Mouse (Mus musculus) liver, embryonic 15.5 days (tissue): ENCODE data around the gene Slc12a9. TPM values are rescaled to one million over a fixed set of nuclear protein-coding genes. Genes with fewer than 3 reads are reported as not detected.

Experiments used
- ATAC-seq: fragments of 200-750 bp; cut with Nextera tagmentation; 2 replicates; pipeline ENCODE4 v1.8.0; 2017; ENCODE audit warnings: moderate number of reproducible peaks, mild to moderate bottlenecking, moderate library complexity; ENCODE audit not compliant: insufficient read depth
- H3K27ac ChIP-seq: fragments of 300-500 bp; sonication (generic); replicated peaks from 2 replicates; pipeline ENCODE4 v1.5.1; 2015; ENCODE audit warnings: mild to moderate bottlenecking, inconsistent platforms
- H3K27me3 ChIP-seq: fragments of 300-500 bp; sonication (generic); 2 replicates; pipeline ENCODE4 v1.6.1; 2015; ENCODE audit warnings: mild to moderate bottlenecking, inconsistent platforms
- H3K36me3 ChIP-seq: fragments of 300-500 bp; sonication (generic); replicated peaks from 2 replicates; pipeline ENCODE4 v1.6.1; 2015; ENCODE audit warnings: moderate library complexity, mild to moderate bottlenecking, inconsistent platforms
- H3K4me1 ChIP-seq: fragments of 300-500 bp; sonication (generic); replicated peaks from 2 replicates; pipeline ENCODE4 v1.6.1; 2015; ENCODE audit warnings: inconsistent platforms
- H3K4me2 ChIP-seq: fragments of 300-500 bp; sonication (generic); 2 replicates; pipeline ENCODE4 v1.6.1; 2015; ENCODE audit warnings: moderate library complexity, mild to moderate bottlenecking, inconsistent platforms
- H3K4me3 ChIP-seq: fragments of 300-500 bp; sonication (generic); replicated peaks from 2 replicates; pipeline ENCODE4 v1.5.1; 2015; ENCODE audit warnings: mild to moderate bottlenecking, inconsistent platforms
- H3K9ac ChIP-seq: fragments of 300-500 bp; sonication (generic); 2 replicates; pipeline ENCODE4 v1.6.1; 2015; ENCODE audit warnings: moderate library complexity, mild to moderate bottlenecking, inconsistent platforms
- H3K9me3 ChIP-seq: fragments of 300-500 bp; sonication (generic); replicated peaks from 2 replicates; pipeline ENCODE4 v1.6.1; 2016; ENCODE audit warnings: inconsistent platforms
- WGBS: fragments of 180-500 bp; shearing (Covaris S2); methylation state at CpG from one replicate; pipeline ENCODE4 v1.1.7; 2015; ENCODE audit warnings: mixed read lengths; ENCODE audit not compliant: insufficient replicate concordance; 5-methylcytosine and 5-hydroxymethylcytosine counted together
- polyA plus RNA-seq: library from polyadenylated mRNA; unstranded; fragments of >200 nt; fragmentation: Nextera tagmentation; extraction: Ambion mirVana; gene quantifications from 2 replicates; pipeline ENCODE4 v1.2.1, GENCODE M21; 2015

Gene Slc12a9
- polyA plus RNA-seq, 1 experiment from 2014 or later: 3.2 TPM

DNA sequence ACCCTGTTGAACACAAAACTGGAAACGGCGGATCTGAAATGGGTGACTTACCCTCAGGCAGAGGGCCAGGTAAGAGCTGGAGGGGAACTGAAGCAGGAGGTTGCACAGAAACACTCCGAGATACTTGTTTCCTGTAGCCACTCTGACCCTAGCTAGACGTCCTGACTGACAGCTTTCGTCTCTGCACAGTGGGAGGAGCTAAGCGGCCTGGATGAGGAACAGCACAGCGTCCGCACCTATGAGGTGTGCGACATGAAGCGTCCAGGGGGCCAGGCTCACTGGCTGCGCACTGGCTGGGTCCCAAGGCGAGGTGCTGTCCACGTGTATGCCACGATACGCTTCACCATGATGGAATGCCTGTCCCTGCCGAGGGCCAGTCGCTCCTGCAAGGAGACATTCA, 20.7 kb upstream of the Slc12a9 start:
- Histone ChIP-seq H3K4me2 (no peak overlapping the region), H3K9me3 (no peaks in the 10 kb centered on the region), H3K27me3 (peaks cover 37% of the 10 kb centered on the region), H3K9ac (no peak overlapping the region), H3K4me1 (0 out of 2 replicates have a peak, but pooled peaks cover 4% of the 10 kb centered on the region), H3K4me3 (no peak overlapping the region), H3K36me3 (peaks cover 21% of the 10 kb centered on the region), H3K27ac (no peak overlapping the region)
- 65% methylated on average over 17 of the region's 17 CpGs for WGBS
- no peak for ATAC-seq

DNA sequence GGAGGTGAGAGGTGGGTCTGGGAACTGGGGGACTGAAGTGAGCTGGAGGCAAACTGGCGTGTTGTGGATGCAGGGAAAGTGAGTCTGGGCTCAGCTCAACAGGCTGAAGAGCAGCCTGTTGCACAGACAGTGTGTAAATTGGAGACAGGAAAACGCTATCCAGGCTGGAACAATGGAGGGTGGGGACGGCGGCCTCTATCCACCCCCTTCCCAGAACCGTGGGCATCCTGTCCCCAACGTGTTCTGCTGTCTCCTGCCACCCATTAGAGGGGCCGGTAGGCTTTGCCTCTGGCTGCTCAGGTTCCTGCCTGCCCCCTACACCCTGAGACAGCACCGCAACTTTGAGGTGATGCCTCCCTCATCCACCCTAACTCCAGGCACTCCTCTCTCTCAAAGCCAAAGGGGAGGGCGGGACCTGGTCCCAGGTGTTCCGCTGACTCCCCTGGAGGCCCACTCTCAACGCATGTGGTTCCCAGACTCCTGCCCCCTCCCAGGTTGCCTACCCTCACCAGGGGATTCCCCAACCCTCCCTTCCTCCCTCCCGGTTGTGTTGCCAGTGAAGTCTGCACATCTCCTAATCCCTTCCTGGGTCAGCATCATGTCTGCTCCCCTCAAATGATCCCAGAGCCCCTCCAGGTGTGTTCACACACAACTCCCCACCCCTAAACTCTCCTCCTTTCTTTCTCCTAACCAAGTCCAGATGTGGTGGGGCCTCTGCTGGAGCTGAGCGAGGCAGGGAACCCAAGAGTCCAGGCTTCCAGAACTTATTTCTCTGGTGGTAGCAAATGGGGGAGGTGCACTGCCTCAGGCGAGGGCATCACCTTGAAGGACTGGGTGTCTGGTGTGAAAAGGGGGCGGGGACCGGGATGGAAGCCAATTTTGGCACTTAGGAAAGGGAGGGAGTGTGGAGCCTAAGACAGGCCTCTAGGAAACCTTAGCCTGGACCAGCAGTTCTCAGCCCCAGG, 18.9 kb upstream of the Slc12a9 start:
- Histone ChIP-seq H3K27ac (no peak overlapping the region), H3K4me1 (0 out of 2 replicates have a peak, but pooled peaks cover 7% of the 10 kb centered on the region), H3K9me3 (no peaks in the 10 kb centered on the region), H3K27me3 (peaks cover 54% of the 10 kb centered on the region), H3K36me3 (peaks cover 17% of the 10 kb centered on the region), H3K4me2 (peak overlapping the region; percentile 53), H3K4me3 (peak overlapping the region; percentile 58), H3K9ac (0 out of 2 replicates have a peak overlapping the region, but pooled peaks have one; percentile 6)
- ATAC-seq: no peak
- 32% methylated on average over 16 of the region's 16 CpGs for WGBS

DNA sequence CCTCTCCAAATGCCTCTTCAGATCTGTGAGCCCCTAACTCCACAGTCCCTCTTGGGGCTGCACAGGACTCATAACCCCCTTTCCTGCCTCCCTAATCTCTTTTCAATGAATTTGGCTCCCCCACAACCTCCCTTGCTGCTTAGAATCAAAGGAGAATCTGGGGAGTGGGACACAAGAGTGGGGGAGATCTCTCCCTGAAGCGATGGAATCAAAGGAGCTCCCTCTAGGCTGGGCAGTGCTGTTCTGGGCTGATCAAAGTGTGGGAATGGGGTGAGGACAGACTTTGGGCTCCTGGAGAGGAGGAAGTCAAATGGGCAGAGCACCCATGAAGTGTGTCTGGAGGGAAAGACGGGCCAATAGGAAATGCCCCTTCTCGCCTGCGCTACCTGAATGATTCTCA, 18.0 kb upstream of the Slc12a9 start:
- Histone ChIP-seq H3K4me1 (peaks cover 10% of the 10 kb centered on the region; the same call in 1 of the 2 replicates), H3K4me3 (peak overlapping the region; percentile 58), H3K27ac (no peak overlapping the region), H3K36me3 (peaks cover 17% of the 10 kb centered on the region), H3K9ac (no peak overlapping the region), H3K27me3 (peaks cover 63% of the 10 kb centered on the region), H3K9me3 (no peaks in the 10 kb centered on the region), H3K4me2 (peak overlapping the region; percentile 53)
- ATAC-seq: no peak
- WGBS: 47% methylated on average over 4 of the region's 4 CpGs

DNA sequence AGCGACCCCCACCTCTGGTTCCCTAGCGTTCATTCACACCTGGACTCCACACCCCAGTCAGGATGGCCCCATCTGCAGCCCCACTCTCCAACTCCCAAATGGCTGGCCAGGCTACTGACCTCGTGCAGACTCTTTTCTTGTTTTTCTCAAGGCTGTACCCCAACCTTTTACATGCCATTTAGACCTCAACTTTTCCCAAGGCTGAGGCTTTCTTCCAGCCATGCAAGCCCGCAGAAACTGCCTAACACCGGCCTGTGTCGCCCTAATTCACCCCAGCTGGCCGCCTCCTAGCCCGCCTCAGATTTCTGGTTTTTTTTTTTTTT, 17.6 kb upstream of the Slc12a9 start:
- Histone ChIP-seq H3K9ac (0 out of 2 replicates have a peak overlapping the region, but pooled peaks have one; percentile 42), H3K4me2 (peak overlapping the region; percentile 53), H3K4me3 (peak overlapping the region; percentile 58), H3K27ac (no peak overlapping the region), H3K27me3 (peaks cover 63% of the 10 kb centered on the region), H3K4me1 (peaks cover 10% of the 10 kb centered on the region; the same call in 1 of the 2 replicates), H3K36me3 (peaks cover 14% of the 10 kb centered on the region; the same call in 1 of the 2 replicates), H3K9me3 (no peaks in the 10 kb centered on the region)
- no peak for ATAC-seq
- 18% methylated on average over 8 of the region's 8 CpGs for WGBS

DNA sequence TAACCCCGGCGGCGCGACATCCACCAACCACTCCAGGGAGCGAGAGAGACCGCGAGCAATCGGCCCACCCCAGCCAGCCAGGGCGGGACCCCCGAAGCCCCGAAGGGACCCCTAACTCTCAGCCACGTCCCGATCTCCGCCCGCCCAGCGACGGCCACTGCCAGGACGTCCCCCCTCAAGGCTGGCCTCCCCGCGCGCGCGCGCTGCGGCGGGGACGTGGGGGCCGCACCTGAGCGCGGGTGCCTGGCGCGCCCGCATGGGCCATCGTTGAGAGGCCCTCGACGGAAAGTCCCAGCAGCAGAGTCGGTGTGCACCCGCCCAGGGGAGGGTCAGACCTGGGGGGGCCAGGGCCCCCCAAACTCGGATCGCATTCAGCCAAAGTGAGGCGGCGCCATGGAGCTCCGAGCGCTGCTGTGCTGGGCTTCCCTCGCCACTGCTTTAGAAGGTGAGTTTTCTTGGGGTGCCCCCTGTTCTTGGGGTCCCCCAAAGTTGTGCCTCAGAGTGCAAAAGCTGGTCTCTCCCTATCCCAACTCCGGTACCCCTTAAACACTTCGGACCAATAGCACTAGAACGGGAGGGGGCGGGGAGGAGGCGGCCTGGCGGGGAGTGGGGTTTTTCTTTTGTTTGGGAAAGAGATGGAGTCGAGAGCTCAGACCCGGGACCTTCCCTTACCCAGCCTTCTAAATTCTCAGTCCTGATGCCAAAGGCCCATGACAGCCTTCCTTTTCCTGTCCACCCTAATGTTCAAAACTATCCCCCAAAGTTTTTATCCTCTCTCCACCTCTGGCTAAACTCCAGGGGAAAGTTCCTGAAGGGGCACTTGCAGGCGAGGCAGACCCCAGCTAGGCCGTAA, 17.0 kb upstream of the Slc12a9 start:
- Histone ChIP-seq H3K4me1 (peaks cover 10% of the 10 kb centered on the region; the same call in 1 of the 2 replicates), H3K9me3 (no peaks in the 10 kb centered on the region), H3K9ac (peak overlapping the region; percentile 42), H3K27ac (peak overlapping the region; percentile 76), H3K4me3 (peak overlapping the region; percentile 58), H3K4me2 (peak overlapping the region; percentile 53), H3K36me3 (peaks cover 8% of the 10 kb centered on the region; the same call in 1 of the 2 replicates), H3K27me3 (peaks cover 63% of the 10 kb centered on the region)
- 2% methylated on average over 55 of the region's 55 CpGs for WGBS
- peak; percentile 7; the same call in 1 of the 2 replicates for ATAC-seq

DNA sequence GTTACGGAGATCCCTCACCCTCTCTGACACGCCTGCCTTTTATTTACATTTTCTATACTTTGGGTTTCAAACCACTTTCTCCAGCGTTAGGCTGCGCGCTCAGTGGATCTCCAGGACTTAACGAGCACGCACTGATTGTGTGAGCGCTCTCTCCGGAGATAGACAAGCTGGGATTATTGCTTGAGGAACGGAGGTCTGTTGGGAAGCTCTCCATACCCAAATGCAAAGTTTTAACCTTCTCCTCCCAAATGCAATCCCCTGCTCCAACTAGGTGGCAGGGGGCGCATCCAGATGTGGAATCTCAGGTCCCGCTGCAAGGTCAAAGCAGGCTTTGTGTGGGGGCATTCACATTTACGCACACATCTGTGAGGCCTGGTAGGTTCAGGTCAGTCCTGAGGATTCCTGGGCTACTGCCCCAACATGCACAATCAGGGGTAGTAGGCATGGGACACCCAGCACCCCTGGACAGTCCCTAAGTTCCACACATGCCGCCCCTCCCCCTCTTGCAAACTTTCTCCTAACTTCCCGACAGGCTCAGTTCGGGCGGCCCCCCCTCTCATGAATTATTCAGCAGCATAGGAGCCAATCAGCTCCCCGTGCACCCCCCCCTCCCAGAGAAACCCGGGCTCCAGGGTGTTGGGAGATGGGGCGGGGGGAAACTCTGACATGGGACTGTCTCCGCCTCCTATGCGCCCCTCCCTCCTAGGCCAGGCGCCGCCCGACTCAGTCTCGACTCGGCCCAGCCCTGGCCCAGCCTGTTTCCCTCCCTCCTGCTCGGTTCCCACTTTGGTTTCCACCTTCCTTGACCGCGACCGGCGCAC, 16.2 kb upstream of the Slc12a9 start, which contains the start of gene Ephb4:
TSS of gene Ephb4 (plus strand) at position 726 of the 821 bp plus-strand sequence.
- peak; percentile 80 for ATAC-seq
- peak within 1 kb of the TSS; percentile 58 for H3K4me3 ChIP-seq
- H3K4me2 ChIP-seq: peak within 1 kb of the TSS; percentile 53
- 2% methylated on average over 32 of the region's 32 CpGs for WGBS
- H3K4me1 ChIP-seq: peaks cover 10% of the 10 kb centered on the region; the same call in 1 of the 2 replicates
- H3K9me3 ChIP-seq: no peaks in the 10 kb centered on the region
- peaks cover 63% of the 10 kb centered on the region for H3K27me3 ChIP-seq
- H3K9ac ChIP-seq: peak within 1 kb of the TSS; percentile 42
- H3K27ac ChIP-seq: peak within 1 kb of the TSS; percentile 76
- H3K36me3 ChIP-seq: peaks cover 5% of the 10 kb centered on the region; the same call in 1 of the 2 replicates

DNA sequence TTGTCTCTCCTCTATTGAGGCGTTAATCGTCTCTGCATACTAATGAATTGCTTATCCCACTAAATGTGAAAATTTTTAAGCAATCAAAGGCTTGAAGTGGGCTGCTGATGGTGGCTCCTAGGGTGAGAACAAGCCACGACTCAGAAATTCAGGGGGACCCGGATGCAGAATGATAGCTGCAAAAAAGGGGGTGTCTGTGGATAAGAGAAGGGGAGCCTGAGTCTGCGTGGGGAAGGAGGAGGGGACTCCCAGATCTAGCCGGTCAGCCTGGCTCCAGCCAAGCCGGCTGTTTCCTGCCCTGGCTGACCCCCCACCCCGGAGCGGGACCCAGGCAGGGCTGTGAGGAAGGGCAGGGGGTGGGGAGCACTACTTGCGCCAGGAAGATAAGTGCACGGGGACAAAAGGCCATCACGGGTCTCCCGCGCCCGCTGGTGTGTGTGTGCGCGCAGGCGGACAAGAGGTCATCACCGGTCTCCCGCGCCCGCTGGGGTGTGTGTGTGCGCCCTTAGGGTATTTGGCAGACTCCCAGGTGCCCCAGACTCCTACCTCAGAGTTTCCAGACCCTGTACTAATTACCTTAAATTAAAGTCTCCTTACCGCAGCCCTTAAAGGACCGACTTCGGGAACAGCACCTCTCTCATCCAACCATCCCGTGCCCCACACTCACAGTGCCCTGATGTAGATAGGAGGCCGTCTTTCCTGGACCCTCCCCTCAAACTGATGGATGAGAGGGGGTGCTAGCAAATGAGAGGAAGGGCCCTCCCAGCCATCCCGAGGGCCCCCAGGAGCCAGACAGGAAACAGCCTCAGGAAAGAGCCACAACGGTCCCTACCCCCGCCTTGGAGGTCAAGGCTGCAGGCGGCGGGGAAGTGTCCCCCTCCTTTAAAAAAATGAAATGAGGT, 15.3 kb upstream of the Slc12a9 start:
- Histone ChIP-seq H3K4me1 (peaks cover 10% of the 10 kb centered on the region; the same call in 1 of the 2 replicates), H3K9me3 (no peaks in the 10 kb centered on the region), H3K27ac (peak overlapping the region; percentile 70), H3K27me3 (peaks cover 63% of the 10 kb centered on the region), H3K4me3 (peak overlapping the region; percentile 58), H3K9ac (no peak overlapping the region), H3K4me2 (peak overlapping the region; percentile 53), H3K36me3 (no peaks in the 10 kb centered on the region)
- peak; percentile 29 for ATAC-seq
- WGBS: 2% methylated on average over 33 of the region's 33 CpGs

DNA sequence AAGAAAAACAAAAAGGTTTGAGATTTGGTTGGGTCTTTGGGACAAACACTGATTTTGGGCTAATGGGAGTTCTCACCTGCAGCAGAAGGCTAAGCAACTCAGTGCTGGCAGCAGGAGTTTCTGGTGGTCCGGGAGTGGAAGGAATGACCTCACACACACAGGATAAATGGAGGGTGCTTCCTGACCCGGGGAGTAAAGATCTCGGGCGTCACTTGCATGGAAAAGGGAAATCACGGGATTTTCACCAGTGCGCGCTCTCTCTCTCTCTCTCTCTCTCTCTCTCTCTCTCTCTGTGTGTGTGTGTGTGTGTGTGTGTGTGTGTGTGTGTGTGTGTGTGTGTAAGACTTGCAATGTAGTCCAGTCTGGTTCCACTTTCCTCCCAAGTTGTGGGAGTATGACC, 14.5 kb upstream of the Slc12a9 start:
- Histone ChIP-seq H3K9me3 (no peaks in the 10 kb centered on the region), H3K4me1 (peaks cover 10% of the 10 kb centered on the region; the same call in 1 of the 2 replicates), H3K9ac (no peak overlapping the region), H3K4me2 (peak overlapping the region; percentile 53), H3K4me3 (no peak overlapping the region), H3K36me3 (no peaks in the 10 kb centered on the region), H3K27me3 (peaks cover 63% of the 10 kb centered on the region), H3K27ac (peak overlapping the region; percentile 70)
- 24% methylated on average over 7 of the region's 7 CpGs for WGBS
- no peak for ATAC-seq

DNA sequence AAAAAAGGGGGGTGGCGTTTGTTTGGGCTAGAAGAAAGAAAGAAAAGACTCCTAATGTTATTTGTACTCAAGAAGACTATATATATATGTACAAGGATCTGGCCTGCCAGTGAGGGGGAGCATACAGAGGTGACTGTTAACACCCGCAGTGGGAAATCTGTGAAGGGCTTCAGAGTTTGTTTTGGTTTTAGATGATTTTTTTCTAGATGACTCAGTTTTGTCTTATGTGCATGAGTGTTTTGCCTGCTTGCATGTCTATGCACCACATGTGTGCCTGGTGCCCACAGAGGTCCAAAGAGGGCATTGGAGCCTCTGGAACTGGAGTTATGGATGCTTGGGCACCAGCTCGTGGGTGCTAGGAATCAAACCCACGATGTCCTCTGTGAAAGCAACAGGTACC, 13.6 kb upstream of the Slc12a9 start:
- Histone ChIP-seq H3K36me3 (no peaks in the 10 kb centered on the region), H3K27ac (peak overlapping the region; percentile 75), H3K9me3 (no peaks in the 10 kb centered on the region), H3K9ac (no peak overlapping the region), H3K4me2 (no peak overlapping the region), H3K27me3 (peaks cover 55% of the 10 kb centered on the region), H3K4me1 (peaks cover 14% of the 10 kb centered on the region; the same call in 1 of the 2 replicates), H3K4me3 (no peak overlapping the region)
- no peak for ATAC-seq
- WGBS: 63% methylated on average over 4 of the region's 4 CpGs
